Mouse (Mus musculus): ENCODE data around the gene Atp6v0d1. TPM values are rescaled to one million over a fixed set of nuclear protein-coding genes. Genes with fewer than 3 reads are reported as not detected.

Atp6v0d1 gene
- polyA plus RNA-seq, 1 experiment from 2014 or later = 78.4 TPM

GRCm38 (mm10) chr8:105518436-105519313, 47.2 kb downstream of the Atp6v0d1 start, which contains the start of gene Hsd11b2:
Hsd11b2 (plus strand) TSS chr8:105518755.
- H3K9me3 ChIP-seq = no peaks in the 10 kb centered on the region
- peaks cover 17% of the 10 kb centered on the region for H3K36me3 ChIP-seq
- H3K27me3 ChIP-seq = peaks cover 43% of the 10 kb centered on the region
- H3K27ac ChIP-seq = 0 out of 2 replicates have a peak within 1 kb of the TSS, but pooled peaks have one; percentile 28
- peak; percentile 38 for ATAC-seq (ENCODE audit: insufficient number of reproducible peaks, insufficient read depth, low FRiP score, low TSS enrichment, low read depth)
- peak within 1 kb of the TSS; percentile 72 for H3K9ac ChIP-seq
- H3K4me3 ChIP-seq = peak within 1 kb of the TSS; percentile 60
- peaks cover 31% of the 10 kb centered on the region for H3K4me1 ChIP-seq
- peak within 1 kb of the TSS; percentile 97 for H3K4me2 ChIP-seq
- WGBS = under 1% methylated on average over 66 of the region's 68 CpGs

GRCm38 (mm10) chr8:105517346-105517745, 48.5 kb downstream of the Atp6v0d1 start:
- Histone ChIP-seq H3K4me3 (no peak overlapping the region), H3K4me1 (peaks cover 31% of the 10 kb centered on the region), H3K9ac (no peak overlapping the region), H3K27me3 (peaks cover 43% of the 10 kb centered on the region), H3K36me3 (peaks cover 9% of the 10 kb centered on the region), H3K27ac (no peak overlapping the region), H3K4me2 (no peak overlapping the region), H3K9me3 (no peaks in the 10 kb centered on the region)
- no peak for ATAC-seq (ENCODE audit: insufficient number of reproducible peaks, insufficient read depth, low FRiP score, low TSS enrichment, low read depth)
- 40% methylated on average over 8 of the region's 8 CpGs for WGBS

GRCm38 (mm10) chr8:105516018-105516645, 49.7 kb downstream of the Atp6v0d1 start:
- 0 out of 2 replicates have a peak, but pooled peaks cover 1% of the 10 kb centered on the region for H3K36me3 ChIP-seq
- WGBS = 10% methylated on average over 12 of the region's 12 CpGs
- 0 out of 2 replicates have a peak, but pooled peaks have one; percentile 30 for ATAC-seq (ENCODE audit: insufficient number of reproducible peaks, insufficient read depth, low FRiP score, low TSS enrichment, low read depth)
- peak overlapping the region; percentile 51 for H3K4me2 ChIP-seq
- no peaks in the 10 kb centered on the region for H3K9me3 ChIP-seq
- no peak overlapping the region for H3K27ac ChIP-seq
- peaks cover 43% of the 10 kb centered on the region for H3K27me3 ChIP-seq
- H3K9ac ChIP-seq = 0 out of 2 replicates have a peak overlapping the region, but pooled peaks have one; percentile 44
- H3K4me3 ChIP-seq = peak overlapping the region; percentile 20
- H3K4me1 ChIP-seq = peaks cover 29% of the 10 kb centered on the region

- Histone ChIP-seq H3K9me3 (no peaks in the 10 kb centered on the region), H3K27me3 (peaks cover 34% of the 10 kb centered on the region), H3K9ac (no peak overlapping the region), H3K36me3 (no peaks in the 10 kb centered on the region), H3K4me1 (peaks cover 32% of the 10 kb centered on the region), H3K27ac (no peak overlapping the region), H3K4me2 (no peak overlapping the region), H3K4me3 (no peak overlapping the region)
- WGBS = 72% methylated on average over 5 of the region's 5 CpGs
- ATAC-seq (ENCODE audit: insufficient number of reproducible peaks, insufficient read depth, low FRiP score, low TSS enrichment, low read depth) = no peak
Measured at GRCm38 (mm10) chr8:105514656-105515055, 51.2 kb downstream of the Atp6v0d1 start.

GRCm38 (mm10) chr8:105514194-105514593, 51.7 kb downstream of the Atp6v0d1 start:
- ATAC-seq (ENCODE audit: insufficient number of reproducible peaks, insufficient read depth, low FRiP score, low TSS enrichment, low read depth) = no peak
- no peak overlapping the region for H3K4me3 ChIP-seq
- H3K4me1 ChIP-seq = peaks cover 32% of the 10 kb centered on the region
- H3K36me3 ChIP-seq = no peaks in the 10 kb centered on the region
- H3K9me3 ChIP-seq = no peaks in the 10 kb centered on the region
- WGBS = 88% methylated on average over 6 of the region's 6 CpGs
- peaks cover 29% of the 10 kb centered on the region for H3K27me3 ChIP-seq
- no peak overlapping the region for H3K4me2 ChIP-seq
- H3K27ac ChIP-seq = no peak overlapping the region
- H3K9ac ChIP-seq = no peak overlapping the region

- Histone ChIP-seq H3K9ac (no peak overlapping the region), H3K27me3 (no peaks in the 10 kb centered on the region; the same call in 1 of the 2 replicates), H3K4me1 (peaks cover 26% of the 10 kb centered on the region), H3K4me3 (no peak overlapping the region), H3K9me3 (no peaks in the 10 kb centered on the region), H3K27ac (peak overlapping the region; percentile 76), H3K36me3 (no peaks in the 10 kb centered on the region), H3K4me2 (peak overlapping the region; percentile 24; the same call in 1 of the 2 replicates)
- no peak for ATAC-seq (ENCODE audit: insufficient number of reproducible peaks, insufficient read depth, low FRiP score, low TSS enrichment, low read depth)
- 31% methylated on average over 12 of the region's 12 CpGs for WGBS
Measured at GRCm38 (mm10) chr8:105509997-105510735, 55.7 kb downstream of the Atp6v0d1 start.

- WGBS = 27% methylated on average over 2 of the region's 2 CpGs
- Histone ChIP-seq H3K4me1 (peaks cover 26% of the 10 kb centered on the region), H3K27ac (peak overlapping the region; percentile 76), H3K9ac (no peak overlapping the region), H3K4me3 (no peak overlapping the region), H3K9me3 (no peaks in the 10 kb centered on the region), H3K27me3 (no peaks in the 10 kb centered on the region), H3K4me2 (peak overlapping the region; percentile 9; the same call in 1 of the 2 replicates), H3K36me3 (no peaks in the 10 kb centered on the region)
- peak; percentile 74 for ATAC-seq (ENCODE audit: insufficient number of reproducible peaks, insufficient read depth, low FRiP score, low TSS enrichment, low read depth)
Measured at GRCm38 (mm10) chr8:105508758-105509157, 57.1 kb downstream of the Atp6v0d1 start.

- Histone ChIP-seq H3K4me2 (no peak overlapping the region), H3K9me3 (no peaks in the 10 kb centered on the region), H3K9ac (no peak overlapping the region), H3K36me3 (no peaks in the 10 kb centered on the region), H3K27ac (no peak overlapping the region), H3K4me3 (no peak overlapping the region), H3K27me3 (no peaks in the 10 kb centered on the region), H3K4me1 (peaks cover 26% of the 10 kb centered on the region)
- no peak for ATAC-seq (ENCODE audit: insufficient number of reproducible peaks, insufficient read depth, low FRiP score, low TSS enrichment, low read depth)
- WGBS = 65% methylated on average over 6 of the region's 6 CpGs
Measured at GRCm38 (mm10) chr8:105506977-105507376, 58.9 kb downstream of the Atp6v0d1 start.

- 89% methylated on average over 3 of the region's 3 CpGs for WGBS
- Histone ChIP-seq H3K9ac (no peak overlapping the region), H3K4me3 (no peak overlapping the region), H3K4me1 (peaks cover 15% of the 10 kb centered on the region), H3K9me3 (no peaks in the 10 kb centered on the region), H3K4me2 (no peak overlapping the region), H3K27ac (peak overlapping the region; percentile 39; the same call in 1 of the 2 replicates), H3K36me3 (no peaks in the 10 kb centered on the region), H3K27me3 (no peaks in the 10 kb centered on the region)
- ATAC-seq (ENCODE audit: insufficient number of reproducible peaks, insufficient read depth, low FRiP score, low TSS enrichment, low read depth) = no peak
Measured at GRCm38 (mm10) chr8:105504617-105505016, 61.2 kb downstream of the Atp6v0d1 start.

- H3K4me2 ChIP-seq = no peak overlapping the region
- H3K27me3 ChIP-seq = no peaks in the 10 kb centered on the region
- H3K9me3 ChIP-seq = no peaks in the 10 kb centered on the region
- no peak for ATAC-seq (ENCODE audit: insufficient number of reproducible peaks, insufficient read depth, low FRiP score, low TSS enrichment, low read depth)
- no peak overlapping the region for H3K9ac ChIP-seq
- H3K27ac ChIP-seq = no peak overlapping the region
- 77% methylated on average over 12 of the region's 12 CpGs for WGBS
- no peaks in the 10 kb centered on the region for H3K36me3 ChIP-seq
- H3K4me3 ChIP-seq = no peak overlapping the region
- peaks cover 17% of the 10 kb centered on the region for H3K4me1 ChIP-seq
Measured at GRCm38 (mm10) chr8:105499787-105500186, 66.1 kb downstream of the Atp6v0d1 start.
